ENCODE assay signal across 20 mouse cellular contexts in the genomic region with DNA sequence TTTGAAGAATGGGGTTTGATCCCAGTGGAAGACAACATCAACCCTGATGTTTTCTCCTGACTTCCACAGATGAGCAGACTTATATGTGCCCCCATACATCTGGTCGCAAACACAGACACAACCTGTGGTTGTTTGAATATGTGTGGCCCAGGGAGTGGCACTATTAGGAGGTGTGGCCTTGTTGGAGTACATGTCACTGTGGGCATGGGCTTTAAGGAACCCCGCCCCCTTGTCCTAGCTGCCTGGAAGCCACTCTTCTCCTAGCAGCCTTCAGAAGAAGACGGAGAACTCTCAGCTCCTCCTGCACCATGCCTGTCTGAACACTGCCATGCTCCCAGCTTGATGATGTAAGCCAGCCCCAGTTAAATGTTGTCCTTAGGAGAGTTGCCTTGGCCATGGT. TPM values are rescaled to one million over a fixed set of nuclear protein-coding genes. Genes with fewer than 3 reads are reported as not detected.
DNase-seq lines count a peak whose midpoint lies in the region; ATAC-seq and TF ChIP-seq lines count a peak whose summit lies in the region.
"Had no signal": no experiment of that assay in that cellular context is flagged by ENCODE, and none has a peak within 500 bp of the region (broad histone marks: within the 10 kb centered on the region; RNA-seq: fewer than 3 reads in every experiment).

No protein-coding gene starts in this region.

- peak; percentile 49 for DNase-seq in intestine, embryonic 14.5 days (ENCODE audit: low spot score)
- DNase-seq in lung, postnatal 0 days (ENCODE audit: low spot score): no peak
- DNase-seq in lung, adult 18-20 months: no peak
- DNase-seq in ZHBTc4 (ENCODE audit: low read depth, low spot score): peak; percentile 30
- DNase-seq in kidney, adult 18-20 months: no peak
- DNase-seq in adrenal gland, adult 2 months: no peak
- DNase-seq: adrenal gland, postnatal 10 days; cerebellum, adult 11 months; cerebellum, adult 8-10 months; cerebellum, postnatal 14 days; embryo, embryonic 11 days; gastrocnemius, postnatal 36 days had no signal

- peaks cover 10% of the 10 kb centered on the region for H3K4me1 ChIP-seq in intestine, embryonic 14.5 days (replicated peaks; ENCODE audit: control insufficient read depth, insufficient read depth, low read length)
- no peaks in the 10 kb centered on the region for H3K4me1 ChIP-seq in intestine, postnatal 0 days (replicated peaks; ENCODE audit: control insufficient read depth, insufficient read depth, low read length)
- H3K4me1 ChIP-seq in lung, postnatal 0 days (ENCODE audit: insufficient read depth, low read depth, low read length): peaks cover 6% of the 10 kb centered on the region; the same call in 1 of the 2 replicates
- H3K4me1 ChIP-seq in intestine, embryonic 16.5 days (ENCODE audit: control insufficient read depth, insufficient read depth, low read length): peaks cover 10% of the 10 kb centered on the region; the same call in 1 of the 2 replicates
- H3K4me1 ChIP-seq: embryonic facial prominence, embryonic 12.5 days; heart, embryonic 10.5 days had no signal

- no peaks in the 10 kb centered on the region for H3K9me3 ChIP-seq in intestine, embryonic 14.5 days (ENCODE audit: control insufficient read depth, low read length)
- H3K9me3 ChIP-seq in intestine, postnatal 0 days (ENCODE audit: control insufficient read depth): no peaks in the 10 kb centered on the region
- H3K9me3 ChIP-seq in lung, postnatal 0 days (ENCODE audit: low read length): no peaks in the 10 kb centered on the region
- no peaks in the 10 kb centered on the region for H3K9me3 ChIP-seq in intestine, embryonic 16.5 days (ENCODE audit: control insufficient read depth, low read length)
- H3K9me3 ChIP-seq: embryonic facial prominence, embryonic 12.5 days; forebrain, embryonic 15.5 days; heart, embryonic 10.5 days had no signal

- H3K27me3 ChIP-seq in intestine, embryonic 14.5 days (replicated peaks; ENCODE audit: control insufficient read depth, insufficient read depth, low read length): no peaks in the 10 kb centered on the region
- H3K27me3 ChIP-seq in intestine, postnatal 0 days (replicated peaks; ENCODE audit: control insufficient read depth, insufficient read depth, low read length): no peaks in the 10 kb centered on the region
- H3K27me3 ChIP-seq in lung, postnatal 0 days (replicated peaks; ENCODE audit: insufficient read depth, low read length): no peaks in the 10 kb centered on the region
- H3K27me3 ChIP-seq in intestine, embryonic 16.5 days (replicated peaks; ENCODE audit: control insufficient read depth, insufficient read depth, low read length): no peaks in the 10 kb centered on the region
- H3K27me3 ChIP-seq: CH12.LX; embryonic facial prominence, embryonic 12.5 days; forebrain, embryonic 15.5 days; hindbrain, embryonic 15.5 days; Patski had no signal

- H3K9ac ChIP-seq in intestine, embryonic 14.5 days (ENCODE audit: low read length): no peak overlapping the region
- H3K9ac ChIP-seq in intestine, postnatal 0 days (ENCODE audit: low read depth, low read length): no peak overlapping the region
- no peak overlapping the region for H3K9ac ChIP-seq in lung, postnatal 0 days (replicated peaks; ENCODE audit: low read depth)
- H3K9ac ChIP-seq in intestine, embryonic 16.5 days (ENCODE audit: low read depth, low read length): no peak overlapping the region
- H3K9ac ChIP-seq: embryonic facial prominence, embryonic 12.5 days; hindbrain, embryonic 15.5 days had no signal

- peak overlapping the region; percentile 24; the same call in 1 of the 2 replicates for H3K27ac ChIP-seq in intestine, embryonic 14.5 days (ENCODE audit: low read depth)
- H3K27ac ChIP-seq in intestine, postnatal 0 days (ENCODE audit: low read depth, low read length): no peak overlapping the region
- H3K27ac ChIP-seq in lung, postnatal 0 days (ENCODE audit: low read length): peak overlapping the region; percentile 1; the same call in 1 of the 2 replicates
- 0 out of 2 replicates have a peak overlapping the region, but pooled peaks have one; percentile 1 for H3K27ac ChIP-seq in intestine, embryonic 16.5 days (ENCODE audit: low read length)
- H3K27ac ChIP-seq: embryonic facial prominence, embryonic 12.5 days; forebrain, embryonic 15.5 days; heart, embryonic 10.5 days; hindbrain, embryonic 15.5 days had no signal

- TF ChIP-seq CTCF in intestine, postnatal 0 days (IDR thresholded peaks at IDR 0.05; ENCODE audit: low read depth): no peak
- TF ChIP-seq CTCF in lung, postnatal 0 days (IDR thresholded peaks at IDR 0.05): no peak

- peaks cover 24% of the 10 kb centered on the region for H3K36me3 ChIP-seq in intestine, embryonic 14.5 days (ENCODE audit: control insufficient read depth, insufficient read depth, low read length)
- peaks cover 19% of the 10 kb centered on the region; the same call in 1 of the 2 replicates for H3K36me3 ChIP-seq in intestine, postnatal 0 days (ENCODE audit: control insufficient read depth, insufficient read depth)
- H3K36me3 ChIP-seq in lung, postnatal 0 days (ENCODE audit: insufficient read depth, low read length): no peaks in the 10 kb centered on the region
- H3K36me3 ChIP-seq in intestine, embryonic 16.5 days (ENCODE audit: control insufficient read depth, insufficient read depth, low read length): peaks cover 10% of the 10 kb centered on the region; the same call in 1 of the 2 replicates

- no peak for ATAC-seq in intestine, embryonic 14.5 days (replicated peaks; ENCODE audit: low FRiP score, low TSS enrichment, low read depth)
- ATAC-seq in intestine, postnatal 0 days: no peak
- ATAC-seq in lung, postnatal 0 days: no peak
- ATAC-seq in intestine, embryonic 16.5 days: peak; percentile 52; the same call in 1 of the 2 replicates
- ATAC-seq: forebrain, embryonic 15.5 days; Patski had no signal

- H3K4me2 ChIP-seq in intestine, embryonic 14.5 days (ENCODE audit: low read length): 0 out of 2 replicates have a peak overlapping the region, but pooled peaks have one; percentile 5
- no peak overlapping the region for H3K4me2 ChIP-seq in intestine, postnatal 0 days (replicated peaks; ENCODE audit: low read depth)
- H3K4me2 ChIP-seq in lung, postnatal 0 days (replicated peaks; ENCODE audit: low read depth, low read length): no peak overlapping the region
- no peak overlapping the region for H3K4me2 ChIP-seq in intestine, embryonic 16.5 days (ENCODE audit: low read depth, low read length)
- H3K4me2 ChIP-seq: embryonic facial prominence, embryonic 12.5 days; forebrain, embryonic 15.5 days; hindbrain, embryonic 15.5 days had no signal

- 80% methylated on average over 3 of the region's 3 CpGs for WGBS in intestine, embryonic 14.5 days
- WGBS in intestine, postnatal 0 days: 72% methylated on average over 3 of the region's 3 CpGs
- 84% methylated on average over 3 of the region's 3 CpGs for WGBS in lung, postnatal 0 days
- WGBS in intestine, embryonic 16.5 days: 82% methylated on average over 3 of the region's 3 CpGs

- H3K4me3 ChIP-seq in intestine, embryonic 14.5 days (ENCODE audit: low read depth, low read length): no peak overlapping the region
- no peak overlapping the region for H3K4me3 ChIP-seq in intestine, postnatal 0 days (ENCODE audit: low read depth, low read length)
- no peak overlapping the region for H3K4me3 ChIP-seq in lung, postnatal 0 days (ENCODE audit: low read depth, low read length)
- H3K4me3 ChIP-seq in intestine, embryonic 16.5 days (ENCODE audit: low read length): no peak overlapping the region
- H3K4me3 ChIP-seq: embryonic facial prominence, embryonic 12.5 days; forebrain, embryonic 15.5 days; heart, embryonic 10.5 days; hindbrain, embryonic 15.5 days had no signal

- no peak for TF ChIP-seq EP300 in lung, postnatal 0 days (IDR thresholded peaks at IDR 0.05)

RNA-seq across cellular contexts. Expression of a gene that starts 46.8 kb away (rescaled TPM):
- 74.9 and 82.9 TPM in 2 replicates for polyA plus RNA-seq in intestine, embryonic 14.5 days (2014; fragmentation: Nextera tagmentation; extraction: Ambion mirVana)
- polyA plus RNA-seq in intestine, postnatal 0 days (2015; fragmentation: Nextera tagmentation; extraction: Ambion mirVana): 86.5 and 86.9 TPM in 2 replicates
- polyA plus RNA-seq in lung, postnatal 0 days (2015; fragmentation: Nextera tagmentation; extraction: Ambion mirVana): 81.3 and 84.1 TPM in 2 replicates
- 69.1 and 74.4 TPM in 2 replicates for polyA plus RNA-seq in intestine, embryonic 16.5 days (2015; fragmentation: Nextera tagmentation; extraction: Ambion mirVana)
- 10 to 100 TPM; 35.4 to 42.3 TPM for total RNA-seq in adrenal gland, adult 2 months (2021)
- polyA plus RNA-seq in adrenal gland, adult 2 months (2012; rRNA removed): 30.6 and 55.1 TPM in 2 replicates

Comparison
In these comparisons a context has a peak if more than half of its experiments do, and no peak if none do; other contexts are left out.
1. DNase-seq: peak in intestine, embryonic 14.5 days (single experiment) and ZHBTc4 (single experiment); none in lung, postnatal 0 days (single experiment), lung, adult 18-20 months (0 of 2), kidney, adult 18-20 months (single experiment) and adrenal gland, adult 2 months (single experiment).